Mouse (Mus musculus): ENCODE measurements around the gene Fbxo10. TPM values are rescaled to one million over a fixed set of nuclear protein-coding genes. Genes with fewer than 3 reads are reported as not detected.

The Fbxo10 gene
- total RNA-seq, 1 experiment, result 3.3 TPM

- Histone ChIP-seq H3K4me1 (ENCODE audit: control insufficient read depth in 2 of 2, insufficient read depth in 2 of 2, low read length in 2 of 2, poor library complexity in 1 of 2) (peaks cover under 1 to 2% of the 10 kb centered on the region in 2 experiments; a peak in 2 of 4 replicates), H3K36me3 (ENCODE audit: control insufficient read depth, insufficient read depth, low read length, poor library complexity, severe bottlenecking) (no peaks in the 10 kb centered on the region), H3K4me3 (ENCODE audit: insufficient read depth in 1 of 2, low read depth in 1 of 2, low read length in 2 of 2, poor library complexity in 1 of 2, severe bottlenecking in 1 of 2) (no peak overlapping the region), H3K9ac (ENCODE audit: insufficient read depth, low read depth, low read length, poor library complexity, severe bottlenecking) (no peak overlapping the region), H3K27ac (ENCODE audit: insufficient read depth, low read depth, low read length, poor library complexity, severe bottlenecking) (no peak overlapping the region), H3K9me3 (ENCODE audit: control insufficient read depth, insufficient read depth, low read depth, low read length) (no peaks in the 10 kb centered on the region)
- TF ChIP-seq MAFK (IDR thresholded peaks at IDR 0.05; ENCODE audit: insufficient read depth, low read depth, low read length) (no peak), ZC3H11A (IDR thresholded peaks at IDR 0.05; ENCODE audit: borderline replicate concordance, low read depth, low read length) (no peak), ZNF384 (IDR thresholded peaks at IDR 0.05; ENCODE audit: low read depth, low read length) (no peak), CHD2 (IDR thresholded peaks at IDR 0.05; ENCODE audit: low read depth, low read length) (no peak), HCFC1 (IDR thresholded peaks at IDR 0.05; ENCODE audit: borderline replicate concordance, insufficient read depth, low read length) (no peak)
- in situ Hi-C loops (cut with MboI; ENCODE audit: low sequenced_read_pairs in 2 of 2, unreplicated experiment in 2 of 2), result no loop called here
- DNase-seq (ENCODE audit: low read depth, low spot score), result no peak
These were observed 79.0 kb downstream of the Fbxo10 start for GRCm38 (mm10) chr4:45005452-45005851.

GRCm38 (mm10) chr4:45000001-45000400 is 84.4 kb downstream of the Fbxo10 start:
- Histone ChIP-seq H3K4me1 (ENCODE audit: control insufficient read depth in 2 of 2, insufficient read depth in 2 of 2, low read length in 2 of 2, poor library complexity in 1 of 2) (peaks cover 1 to 2% of the 10 kb centered on the region in 2 experiments; a peak in 2 of 4 replicates), H3K36me3 (ENCODE audit: control insufficient read depth, insufficient read depth, low read length, poor library complexity, severe bottlenecking) (no peaks in the 10 kb centered on the region), H3K9ac (ENCODE audit: insufficient read depth, low read depth, low read length, poor library complexity, severe bottlenecking) (no peak overlapping the region), H3K9me3 (ENCODE audit: control insufficient read depth, insufficient read depth, low read depth, low read length) (no peaks in the 10 kb centered on the region), H3K27ac (ENCODE audit: insufficient read depth, low read depth, low read length, poor library complexity, severe bottlenecking) (no peak overlapping the region), H3K4me3 (ENCODE audit: insufficient read depth in 1 of 2, low read depth in 1 of 2, low read length in 2 of 2, poor library complexity in 1 of 2, severe bottlenecking in 1 of 2) (no peak overlapping the region)
- TF ChIP-seq CHD2 (IDR thresholded peaks at IDR 0.05; ENCODE audit: low read depth, low read length) (no peak), HCFC1 (IDR thresholded peaks at IDR 0.05; ENCODE audit: borderline replicate concordance, insufficient read depth, low read length) (no peak), MAFK (IDR thresholded peaks at IDR 0.05; ENCODE audit: insufficient read depth, low read depth, low read length) (no peak), ZNF384 (IDR thresholded peaks at IDR 0.05; ENCODE audit: low read depth, low read length) (no peak), ZC3H11A (IDR thresholded peaks at IDR 0.05; ENCODE audit: borderline replicate concordance, low read depth, low read length) (no peak)
- DNase-seq (ENCODE audit: low read depth, low spot score), result no peak
- in situ Hi-C loops (cut with MboI; ENCODE audit: low sequenced_read_pairs in 2 of 2, unreplicated experiment in 2 of 2), result no loop called here

- H3K36me3 ChIP-seq (ENCODE audit: control insufficient read depth, insufficient read depth, low read length, poor library complexity, severe bottlenecking), result peaks cover 4% of the 10 kb centered on the region; the same call in 1 of the 2 replicates
- H3K4me1 ChIP-seq (ENCODE audit: control insufficient read depth in 2 of 2, insufficient read depth in 2 of 2, low read length in 2 of 2, poor library complexity in 1 of 2), result peaks cover 2 to 3% of the 10 kb centered on the region in 2 experiments; a peak in 2 of 4 replicates
- no peaks in the 10 kb centered on the region for H3K9me3 ChIP-seq (ENCODE audit: control insufficient read depth, insufficient read depth, low read depth, low read length)
- TF ChIP-seq ZNF384 (IDR thresholded peaks at IDR 0.05; ENCODE audit: low read depth, low read length) (no peak), MAFK (IDR thresholded peaks at IDR 0.05; ENCODE audit: insufficient read depth, low read depth, low read length) (no peak), ZC3H11A (IDR thresholded peaks at IDR 0.05; ENCODE audit: borderline replicate concordance, low read depth, low read length) (no peak), HCFC1 (IDR thresholded peaks at IDR 0.05; ENCODE audit: borderline replicate concordance, insufficient read depth, low read length) (no peak), CHD2 (IDR thresholded peaks at IDR 0.05; ENCODE audit: low read depth, low read length) (no peak)
- H3K4me3 ChIP-seq (ENCODE audit: insufficient read depth in 1 of 2, low read depth in 1 of 2, low read length in 2 of 2, poor library complexity in 1 of 2, severe bottlenecking in 1 of 2), result no peak overlapping the region
- no peak overlapping the region for H3K9ac ChIP-seq (ENCODE audit: insufficient read depth, low read depth, low read length, poor library complexity, severe bottlenecking)
- in situ Hi-C loops (cut with MboI; ENCODE audit: low sequenced_read_pairs in 2 of 2, unreplicated experiment in 2 of 2), result no loop called here
- H3K27ac ChIP-seq (ENCODE audit: insufficient read depth, low read depth, low read length, poor library complexity, severe bottlenecking), result no peak overlapping the region
- no peak for DNase-seq (ENCODE audit: low read depth, low spot score)
These were observed 86.3 kb downstream of the Fbxo10 start for GRCm38 (mm10) chr4:44998071-44998470.

GRCm38 (mm10) chr4:44994776-44995175 is 89.6 kb downstream of the Fbxo10 start:
- in situ Hi-C loops (cut with MboI; ENCODE audit: low sequenced_read_pairs in 2 of 2, unreplicated experiment in 2 of 2), result no loop called here
- Histone ChIP-seq H3K9me3 (ENCODE audit: control insufficient read depth, insufficient read depth, low read depth, low read length) (no peaks in the 10 kb centered on the region), H3K36me3 (ENCODE audit: control insufficient read depth, insufficient read depth, low read length, poor library complexity, severe bottlenecking) (peaks cover 24% of the 10 kb centered on the region), H3K4me3 (ENCODE audit: insufficient read depth in 1 of 2, low read depth in 1 of 2, low read length in 2 of 2, poor library complexity in 1 of 2, severe bottlenecking in 1 of 2) (peak overlapping the region; percentile 6 to 34; a peak in 3 of 4 replicates), H3K9ac (ENCODE audit: insufficient read depth, low read depth, low read length, poor library complexity, severe bottlenecking) (peak overlapping the region; percentile 39), H3K4me1 (ENCODE audit: control insufficient read depth in 2 of 2, insufficient read depth in 2 of 2, low read length in 2 of 2, poor library complexity in 1 of 2) (peaks cover 2 to 3% of the 10 kb centered on the region in 2 experiments; a peak in 2 of 4 replicates), H3K27ac (ENCODE audit: insufficient read depth, low read depth, low read length, poor library complexity, severe bottlenecking) (no peak overlapping the region)
- no peak for TF ChIP-seq ZNF384 (IDR thresholded peaks at IDR 0.05; ENCODE audit: low read depth, low read length)
- TF ChIP-seq ZC3H11A (IDR thresholded peaks at IDR 0.05; ENCODE audit: borderline replicate concordance, low read depth, low read length), result no peak
- no peak for TF ChIP-seq HCFC1 (IDR thresholded peaks at IDR 0.05; ENCODE audit: borderline replicate concordance, insufficient read depth, low read length)
- TF ChIP-seq MAFK (IDR thresholded peaks at IDR 0.05; ENCODE audit: insufficient read depth, low read depth, low read length), result no peak
- TF ChIP-seq CHD2 (IDR thresholded peaks at IDR 0.05; ENCODE audit: low read depth, low read length), result no peak
- DNase-seq (ENCODE audit: low read depth, low spot score), result no peak

All from ES-E14 (cell line).